15 mouse cellular contexts compared by ENCODE assay signal in the genomic region with DNA sequence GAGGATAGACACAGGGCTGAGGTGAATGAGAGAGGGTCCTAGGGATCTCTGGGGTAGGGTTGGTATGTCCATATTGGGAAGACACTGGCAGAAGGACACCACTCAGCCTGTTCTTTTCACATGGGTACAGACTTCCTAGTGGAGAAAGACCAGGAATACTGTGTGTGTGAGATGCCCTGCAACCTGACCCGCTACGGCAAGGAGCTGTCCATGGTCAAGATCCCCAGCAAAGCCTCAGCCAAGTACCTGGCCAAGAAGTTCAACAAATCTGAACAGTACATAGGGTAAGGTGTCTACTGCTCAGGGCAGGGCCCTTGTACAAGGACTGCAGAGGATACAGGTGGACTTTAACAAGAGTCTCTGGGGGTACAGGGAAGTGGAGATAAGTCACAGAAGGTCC. TPM values are rescaled to one million over a fixed set of nuclear protein-coding genes. Genes with fewer than 3 reads are reported as not detected.
"Had no signal": no experiment of that assay in that cellular context is flagged by ENCODE, and none has a peak within 500 bp of the region (broad histone marks: within the 10 kb centered on the region; RNA-seq: fewer than 3 reads in every experiment).

No protein-coding gene starts in this region.

- DNase-seq: kidney, adult 8-10 months; kidney, postnatal 14 days; left cerebral cortex, postnatal 4 days; right cerebral cortex, adult 18-20 months; thymus, adult 18-20 months; thymus, postnatal 14 days had no signal

- H3K4me3 ChIP-seq: limb, embryonic 15.5 days; liver, embryonic 12.5 days; lung, embryonic 15.5 days; midbrain, embryonic 13.5 days; neural tube, embryonic 15.5 days had no signal

- ATAC-seq: liver, embryonic 12.5 days; midbrain, embryonic 13.5 days had no signal

- H3K9ac ChIP-seq: limb, embryonic 15.5 days; liver, embryonic 12.5 days; lung, embryonic 15.5 days; midbrain, embryonic 13.5 days; neural tube, embryonic 15.5 days had no signal

- H3K9me3 ChIP-seq: limb, embryonic 15.5 days; liver, embryonic 12.5 days; lung, embryonic 15.5 days; midbrain, embryonic 13.5 days; neural tube, embryonic 15.5 days had no signal

- H3K27ac ChIP-seq: limb, embryonic 15.5 days; liver, embryonic 12.5 days; lung, embryonic 15.5 days; midbrain, embryonic 13.5 days; neural tube, embryonic 15.5 days had no signal

- H3K36me3 ChIP-seq: limb, embryonic 15.5 days; liver, embryonic 12.5 days; lung, embryonic 15.5 days had no signal

- H3K4me2 ChIP-seq: limb, embryonic 15.5 days; liver, embryonic 12.5 days; lung, embryonic 15.5 days; midbrain, embryonic 13.5 days; neural tube, embryonic 15.5 days had no signal

- H3K27me3 ChIP-seq: neural tube, embryonic 15.5 days had no signal

RNA-seq across cellular contexts. Expression of a gene that starts 8.0 kb away (rescaled TPM):
- total RNA-seq: left cerebral cortex, postnatal 4 days; midbrain, postnatal 0 days had no signal
- polyA plus RNA-seq: large intestine, adult 2 months; limb, embryonic 15.5 days; liver, embryonic 12.5 days; liver, embryonic 16.5 days; lung, embryonic 15.5 days; midbrain, embryonic 13.5 days; midbrain, postnatal 0 days; neural tube, embryonic 11.5 days; neural tube, embryonic 15.5 days had no signal
